Mouse (Mus musculus): ENCODE measurements at regions not wholly inside any gene's neighbourhood (a gene's known extent, or its start where the extent isn't known, plus 50 kb on each side); places are given as distances from the start of the nearest gene placed in this dataset.
"Not testable (repeated sequence)": the region's sequence is repeated elsewhere in the genome, so short reads cannot be mapped to it uniquely, and the experiment has no call there.

GRCm38 (mm10) chr13:65563303-65563702, 50.8 kb downstream of the Gm10139 start:
- ATAC-seq (replicated peaks; ENCODE audit: poor library complexity, severe bottlenecking), result not testable (repeated sequence)

- peak; percentile 42; the same call in 1 of the 2 replicates for ATAC-seq (replicated peaks; ENCODE audit: poor library complexity, severe bottlenecking)
These were observed 73.8 kb downstream of the Gm10139 start for GRCm38 (mm10) chr13:65586231-65586630.

GRCm38 (mm10) chr13:65620199-65620598, 107.7 kb downstream of the Gm10139 start:
- not testable (repeated sequence) for ATAC-seq (replicated peaks; ENCODE audit: poor library complexity, severe bottlenecking)

GRCm38 (mm10) chr13:65650297-65650696, 137.8 kb downstream of the Gm10139 start:
- ATAC-seq (replicated peaks; ENCODE audit: poor library complexity, severe bottlenecking), result not testable (repeated sequence)

- ATAC-seq (replicated peaks; ENCODE audit: poor library complexity, severe bottlenecking), result not testable (repeated sequence)
These were observed 147.4 kb downstream of the Gm10139 start for GRCm38 (mm10) chr13:65659865-65660264.

Measured in granulocyte monocyte progenitor cell, adult 5-6 weeks (primary cell).